Mouse (Mus musculus): Measurements from ENCODE around the gene Abhd12. TPM values are rescaled to one million over a fixed set of nuclear protein-coding genes. Genes with fewer than 3 reads are reported as not detected.
"Not testable (repeated sequence)": the region's sequence is repeated elsewhere in the genome, so short reads cannot be mapped to it uniquely, and the experiment has no call there.

The Abhd12 gene
- total RNA-seq, 2 experiments from 2014 or later: 116 to 117 TPM

DNA sequence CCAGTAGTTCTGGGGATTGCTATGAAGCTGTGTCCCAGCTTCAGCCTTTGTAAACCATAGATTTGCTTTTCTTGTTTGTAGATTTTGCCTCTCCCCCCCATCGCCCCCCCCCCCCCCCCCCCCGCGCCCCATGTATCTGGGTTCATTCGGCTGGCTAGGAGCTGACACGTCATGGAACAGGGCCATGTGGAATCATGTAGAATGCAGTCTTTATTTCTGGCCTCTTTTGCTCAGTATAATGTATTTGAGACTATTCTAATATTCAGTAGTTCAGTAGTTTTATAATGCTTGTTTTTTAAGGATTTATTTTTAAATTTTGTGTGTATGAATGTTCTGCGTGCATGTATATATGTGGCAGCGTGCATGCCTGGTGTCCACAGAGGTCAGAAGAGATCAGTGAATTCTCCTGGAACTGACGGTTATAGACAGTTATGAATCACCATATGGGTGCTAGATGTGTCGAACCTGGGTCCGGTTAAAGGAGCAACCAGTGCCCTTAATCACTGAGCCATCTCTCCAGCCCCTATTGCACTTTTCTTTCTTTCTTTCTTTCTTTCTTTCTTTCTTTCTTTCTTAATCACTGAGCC is 5.8 kb upstream of the Abhd12 start:
- no peak for DNase-seq
- intact Hi-C loops (cut with DNase I): no loop called here

DNA sequence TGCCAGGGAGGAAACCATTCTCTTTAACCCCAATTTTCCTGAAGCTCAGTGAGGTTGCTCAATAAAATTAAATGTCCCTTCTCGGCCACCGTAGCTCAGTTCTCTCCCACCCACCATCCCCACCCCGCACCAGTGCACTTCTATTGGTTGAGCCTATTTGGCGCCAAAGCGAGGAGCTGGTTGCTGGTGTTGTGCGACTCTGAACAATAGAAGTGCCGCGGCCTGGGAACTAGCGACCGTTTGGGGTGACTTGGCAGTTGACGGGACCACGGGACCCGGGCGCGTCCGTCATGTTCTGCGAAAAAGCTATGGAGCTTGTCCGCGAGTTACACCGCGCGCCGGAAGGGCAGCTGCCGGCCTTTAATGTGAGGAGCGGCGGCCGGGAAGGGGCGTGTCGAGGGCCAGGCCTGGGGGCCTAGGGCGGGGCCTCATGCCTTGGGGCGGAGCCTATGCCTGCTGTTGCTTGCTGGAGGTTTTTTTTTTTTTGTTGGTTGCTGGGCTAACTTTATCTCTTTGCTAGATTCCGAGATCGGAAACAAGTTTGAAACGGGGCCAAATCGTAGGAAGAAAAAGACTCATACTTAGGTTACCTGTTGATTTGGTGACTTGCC is 5.0 kb upstream of the Abhd12 start:
- DNase-seq: peak; percentile 92
- intact Hi-C loops (cut with DNase I): loop anchor here (10.0 kb wide), 1 partner anchor 235 kb away; no protein-coding TSS in a partner anchor

DNA sequence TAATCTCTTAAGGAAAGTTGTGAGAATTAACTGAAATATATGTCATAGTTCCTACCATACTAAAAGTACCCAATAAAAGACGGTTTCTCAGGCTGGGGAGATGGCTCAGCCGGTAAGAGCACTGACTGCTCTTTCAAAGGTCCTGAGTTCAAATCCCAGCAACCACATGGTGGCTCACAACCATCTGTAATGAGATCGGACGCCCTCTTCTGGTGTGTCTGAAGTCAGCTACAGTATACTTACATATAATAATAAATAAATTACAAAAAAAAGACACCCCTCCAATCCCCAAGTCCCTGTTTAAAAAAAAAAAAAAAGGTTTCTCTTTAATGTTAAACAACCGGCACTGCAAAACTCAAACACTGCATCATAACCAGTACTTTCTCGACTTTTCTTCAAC is 4.3 kb upstream of the Abhd12 start:
- DNase-seq: not testable (repeated sequence)
- intact Hi-C loops (cut with DNase I): loop anchor here (10.0 kb wide), 1 partner anchor 234 kb away; no protein-coding TSS in a partner anchor

DNA sequence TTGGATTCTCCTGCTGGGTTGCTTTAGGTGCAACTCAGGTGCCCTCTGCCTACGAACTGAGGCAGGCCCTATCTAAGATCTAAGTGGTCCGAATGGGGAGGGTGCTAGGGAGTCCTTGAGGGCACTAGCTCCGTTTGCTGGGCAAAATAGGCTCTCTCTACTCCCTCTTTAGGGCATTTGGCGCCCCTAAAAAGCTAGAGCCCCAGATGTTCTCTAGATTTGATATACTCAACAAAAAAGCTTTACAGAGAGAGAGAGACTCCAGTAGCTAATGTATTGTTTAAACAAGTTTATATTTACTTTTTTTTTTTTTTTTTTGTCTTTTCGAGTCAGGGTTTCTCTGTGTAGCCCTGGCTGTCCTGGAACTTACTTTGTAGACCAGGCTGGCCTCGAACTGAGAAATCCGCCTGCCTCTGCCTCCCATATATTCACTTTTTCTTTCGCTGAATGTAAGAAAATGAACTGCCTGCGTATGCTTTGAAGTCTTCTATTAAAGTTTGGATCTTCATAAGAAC is 452 bp upstream of the Abhd12 start, which contains the start of gene Gins1:
Gins1 (plus strand) TSS at position 465 of the 515 bp plus-strand sequence.
- intact Hi-C loops (cut with DNase I): loop anchor here (10.0 kb wide), 1 partner anchor 230 kb away; no protein-coding TSS in a partner anchor
- DNase-seq: no peak

DNA sequence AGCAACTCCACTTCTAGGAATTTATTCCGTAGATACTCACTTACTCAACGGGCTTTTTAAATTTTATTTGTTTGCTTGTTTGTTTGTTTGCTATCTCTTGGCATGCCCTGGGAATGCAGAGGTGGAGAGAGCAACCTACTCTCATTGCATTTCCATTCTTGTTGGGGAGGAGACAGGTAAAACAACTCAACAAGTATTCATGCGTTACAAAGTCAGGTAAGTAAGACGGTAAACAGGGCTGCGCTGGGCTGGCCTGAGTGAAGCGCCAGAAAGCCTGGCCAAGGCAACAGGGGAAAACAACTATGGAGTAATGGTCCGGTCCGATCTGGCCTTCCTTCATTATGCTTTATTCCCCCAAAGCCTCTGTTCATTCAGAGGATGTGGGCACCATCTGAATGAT is 2.2 kb downstream of the Abhd12 start:
- intact Hi-C loops (cut with DNase I): loop anchor here (10.0 kb wide), 1 partner anchor 228 kb away; no protein-coding TSS in a partner anchor
- no peak for DNase-seq

DNA sequence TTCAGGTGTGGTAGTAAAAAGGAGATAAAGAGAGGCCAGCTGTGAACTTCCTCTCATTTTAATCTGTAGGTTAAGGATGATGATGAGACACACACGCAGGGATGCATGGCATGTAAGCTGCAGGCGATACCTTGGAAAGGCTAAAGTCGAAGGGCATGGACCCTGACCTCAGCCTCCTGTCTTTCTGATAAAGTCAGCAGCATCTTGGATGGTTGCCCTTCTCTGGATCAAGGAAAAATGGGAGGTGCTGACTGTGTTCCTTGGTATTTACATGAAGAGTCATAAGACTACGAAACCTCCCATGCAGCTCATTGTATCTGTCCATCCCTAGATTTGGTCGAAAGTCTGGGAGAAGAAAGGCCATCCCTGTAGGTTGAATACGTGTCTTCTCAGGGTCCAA is 4.2 kb downstream of the Abhd12 start:
- no peak for DNase-seq
- intact Hi-C loops (cut with DNase I): loop anchor here (10.0 kb wide), 1 partner anchor 226 kb away; no protein-coding TSS in a partner anchor

DNA sequence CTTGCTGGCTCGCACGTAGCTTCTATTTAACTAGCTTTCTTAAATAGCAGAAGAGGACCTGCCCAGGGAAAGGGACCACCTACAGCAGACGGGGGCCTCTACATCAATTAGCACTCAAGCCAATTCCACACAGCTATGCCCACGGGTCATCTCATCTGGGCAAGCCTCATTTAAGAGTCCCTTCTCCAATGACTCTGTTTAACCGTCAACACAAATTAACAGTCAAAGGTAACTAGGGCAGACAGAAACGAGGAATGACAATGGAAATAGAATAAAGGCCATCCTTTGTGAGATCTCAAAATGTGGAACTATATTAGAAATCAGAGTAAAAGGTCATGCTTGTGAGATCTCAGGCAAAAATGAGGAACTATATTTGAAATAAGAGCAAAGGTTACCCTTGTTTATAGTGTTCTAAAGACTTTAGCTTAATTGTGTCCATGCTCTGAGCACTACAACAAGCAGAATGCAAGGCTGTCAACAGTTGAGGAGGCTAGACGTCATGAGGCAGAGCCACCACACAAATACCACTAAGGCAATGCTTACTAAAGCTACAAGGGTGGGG is 8.8 kb downstream of the Abhd12 start:
- intact Hi-C loops (cut with DNase I): no loop called here
- no peak for DNase-seq

DNA sequence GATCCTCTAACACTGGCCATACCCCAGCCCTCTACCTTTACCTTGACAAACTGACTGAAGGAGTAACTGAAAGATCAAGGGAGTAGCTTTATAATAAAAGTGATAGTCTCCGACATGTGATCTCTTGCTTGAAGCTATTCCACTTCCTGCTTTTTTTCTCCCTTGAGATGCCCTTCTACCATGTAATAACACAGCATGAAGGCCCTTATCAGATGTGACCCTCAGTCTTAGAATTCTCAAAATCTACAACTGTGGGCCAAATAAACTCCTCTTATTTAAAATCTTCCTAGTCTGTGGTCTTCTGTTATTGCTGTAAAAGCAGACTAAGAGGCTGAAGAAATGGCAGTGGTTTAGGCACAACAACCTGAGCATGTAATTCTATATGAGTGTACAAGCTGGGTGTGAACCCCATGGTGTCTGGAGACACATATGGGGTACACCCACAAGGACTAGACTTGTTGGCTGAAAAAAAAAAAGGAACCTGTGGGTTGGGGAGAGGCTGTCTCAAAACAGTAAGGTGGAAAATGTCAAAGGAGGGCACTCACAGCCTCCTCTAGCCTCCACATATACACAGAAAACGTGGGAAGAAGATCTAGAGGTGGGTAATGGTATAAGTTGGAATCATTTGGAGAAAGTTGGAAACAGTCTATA is 9.8 kb downstream of the Abhd12 start:
- DNase-seq: no peak
- intact Hi-C loops (cut with DNase I): no loop called here

DNA sequence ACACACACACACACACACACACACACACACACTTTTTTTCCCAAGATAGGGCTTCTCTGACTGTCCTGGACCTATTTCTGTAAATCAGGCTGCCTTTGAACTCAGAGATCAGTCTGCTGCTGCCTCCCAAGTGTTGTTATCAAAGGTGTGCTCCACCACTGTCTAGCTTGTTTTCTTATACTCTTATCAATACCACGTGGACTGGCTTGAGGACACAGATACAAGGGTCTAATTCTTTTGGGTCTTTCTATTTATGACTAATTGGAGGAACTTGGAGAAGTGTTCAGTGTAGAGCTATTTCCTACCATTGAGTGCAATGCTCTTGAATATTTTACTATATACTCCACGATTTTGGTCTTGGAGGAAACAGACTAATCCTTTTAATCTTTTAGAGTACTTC is 17.2 kb downstream of the Abhd12 start:
- intact Hi-C loops (cut with DNase I): no loop called here
- no peak for DNase-seq

DNA sequence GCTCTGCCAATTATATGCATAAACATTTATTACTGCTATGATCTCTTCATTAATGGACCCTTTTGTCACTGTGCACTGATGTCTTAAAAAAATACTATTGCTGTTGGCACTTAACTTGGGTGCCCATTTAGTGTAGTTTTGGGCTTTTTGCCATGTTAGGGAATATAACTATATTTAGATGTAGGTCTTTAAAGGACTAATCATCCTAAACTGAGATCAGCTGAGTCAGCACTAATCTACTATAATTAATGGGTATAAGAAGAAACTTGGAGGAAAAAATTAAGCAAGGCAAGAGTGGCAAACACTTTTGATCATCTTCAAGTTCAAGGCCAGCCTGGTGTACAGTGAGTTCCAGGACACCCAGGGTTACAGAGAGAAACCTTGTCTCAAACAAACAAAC is 18.2 kb downstream of the Abhd12 start:
- DNase-seq: no peak
- intact Hi-C loops (cut with DNase I): no loop called here

DNA sequence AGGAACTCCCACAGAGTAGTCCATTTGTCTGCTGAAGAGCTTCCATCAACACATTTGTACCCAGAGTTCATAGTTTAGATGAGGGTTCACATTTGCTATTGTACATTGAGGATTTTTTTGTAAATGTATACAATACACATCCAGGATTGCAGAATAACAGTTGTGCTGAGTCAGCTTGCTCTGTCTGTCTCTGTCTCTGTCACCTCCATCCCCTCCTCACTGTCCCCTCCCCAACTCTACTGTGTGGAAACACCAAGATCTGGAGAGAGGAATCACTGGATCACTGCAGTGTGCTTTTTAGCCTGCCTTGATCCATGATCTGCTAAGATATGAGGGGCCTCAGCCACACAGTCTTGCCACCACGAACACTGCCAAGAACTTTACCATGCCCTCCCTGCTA is 18.7 kb downstream of the Abhd12 start:
- intact Hi-C loops (cut with DNase I): no loop called here
- no peak for DNase-seq

DNA sequence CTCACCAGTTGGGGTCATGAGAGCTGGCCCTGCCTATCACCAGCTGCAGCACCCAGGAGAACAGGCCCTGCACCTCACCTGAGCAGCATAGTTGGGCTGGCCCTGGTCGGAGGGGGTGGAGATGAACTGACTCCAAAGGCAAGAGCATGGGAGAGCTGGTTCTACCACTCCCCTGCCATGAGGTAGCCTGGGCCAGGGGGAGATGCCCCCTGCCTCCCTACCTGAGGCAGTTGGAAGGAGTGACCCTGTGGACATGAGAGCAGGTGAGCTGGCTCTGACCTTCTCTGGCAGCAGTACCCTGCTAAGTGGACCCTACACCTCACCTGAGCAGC is 19.8 kb downstream of the Abhd12 start:
- no peak for DNase-seq
- intact Hi-C loops (cut with DNase I): no loop called here

DNA sequence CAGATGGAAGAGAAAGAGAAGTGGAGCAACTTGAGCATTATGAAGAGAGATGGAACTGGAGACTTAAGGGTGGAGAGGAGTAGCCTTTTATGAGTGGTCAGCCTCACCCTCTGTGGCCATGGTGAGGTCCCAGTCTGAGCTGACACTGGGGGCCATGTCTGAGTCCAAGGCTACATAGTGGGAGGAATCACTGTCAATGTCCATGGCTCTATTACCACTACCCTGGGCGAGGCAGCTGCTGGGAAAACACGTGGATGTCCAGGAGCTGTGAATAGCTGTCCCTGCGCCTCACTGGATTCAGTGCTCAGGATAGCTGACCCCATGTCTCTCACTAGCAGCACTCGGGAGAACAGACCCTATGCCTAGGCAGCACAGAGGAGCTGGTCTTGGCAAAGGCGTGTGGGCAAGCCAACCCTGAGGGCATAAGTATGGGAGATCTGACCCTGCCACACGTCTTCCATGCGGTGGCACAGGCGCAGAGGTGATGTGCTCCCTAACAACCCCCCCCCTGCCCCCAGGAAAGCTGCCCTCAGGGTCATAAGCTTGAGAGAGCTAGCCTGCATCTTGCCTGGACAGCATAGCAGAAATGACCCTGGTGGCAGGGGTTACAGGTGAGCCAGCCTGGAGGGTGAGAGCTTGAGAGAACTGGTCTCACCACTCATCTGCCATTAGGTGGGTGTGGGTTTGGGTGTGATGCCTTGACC is 20.3 kb downstream of the Abhd12 start:
- intact Hi-C loops (cut with DNase I): no loop called here
- no peak for DNase-seq

DNA sequence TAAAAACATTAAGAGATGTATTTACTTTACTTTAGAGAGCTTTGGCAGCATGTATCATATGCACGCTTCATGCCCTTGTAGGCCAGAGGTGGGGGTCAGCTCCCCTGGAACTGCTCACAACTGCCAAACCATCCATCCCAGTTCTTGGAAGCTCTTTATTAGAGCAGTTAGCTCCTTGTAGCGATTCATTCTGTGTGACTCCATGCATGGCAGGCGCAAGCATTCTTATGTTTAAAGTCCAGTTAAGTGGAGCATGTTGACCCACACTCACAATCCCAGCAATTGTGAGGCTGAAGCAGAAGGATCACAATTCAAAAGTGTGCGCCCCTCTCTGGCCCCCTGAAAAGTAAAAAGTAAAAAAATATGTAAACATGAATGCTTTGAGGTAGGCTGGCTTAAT is 27.0 kb downstream of the Abhd12 start:
- intact Hi-C loops (cut with DNase I): no loop called here

DNA sequence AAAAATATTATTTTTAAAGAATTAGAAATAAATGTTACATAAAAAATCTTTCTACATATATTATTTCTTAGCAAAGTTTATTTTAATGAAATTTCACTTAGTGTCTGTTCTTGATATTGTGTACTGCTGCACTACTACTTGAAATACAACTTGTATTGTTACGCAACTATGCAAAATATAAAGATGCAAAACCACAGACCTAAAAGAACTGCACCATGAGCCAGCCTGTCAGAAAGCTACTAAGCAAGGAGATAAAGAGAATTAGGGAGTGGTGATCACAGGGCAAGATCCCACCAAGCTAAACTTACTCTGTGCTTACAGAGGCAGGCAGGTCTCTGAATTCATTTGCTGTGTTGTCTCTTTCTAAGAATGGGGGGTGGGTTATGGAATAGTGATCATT is 29.3 kb downstream of the Abhd12 start:
- intact Hi-C loops (cut with DNase I): no loop called here
- DNase-seq: no peak

More for the DNA sequence above, 27.0 kb downstream of the Abhd12 start:
- no peak for DNase-seq

DNA sequence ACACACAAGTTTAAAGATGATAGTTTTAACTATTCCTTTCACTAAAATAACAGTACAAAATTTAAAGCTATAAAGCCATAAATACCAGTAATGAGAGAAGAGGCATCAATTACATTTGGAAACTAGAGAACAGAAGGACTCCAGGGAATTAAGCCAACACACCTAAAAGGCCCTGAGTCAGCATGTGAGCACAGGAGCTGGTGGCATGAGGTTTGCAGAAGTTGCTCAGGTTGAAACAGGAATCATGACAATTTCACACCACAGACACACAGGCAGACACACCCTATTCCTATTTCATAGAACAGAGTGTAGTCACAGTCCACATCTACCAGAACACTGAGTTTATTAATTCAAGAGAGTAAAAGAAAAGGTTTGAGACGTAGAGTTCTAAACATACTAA is 30.0 kb downstream of the Abhd12 start:
- intact Hi-C loops (cut with DNase I): no loop called here
- no peak for DNase-seq

DNA sequence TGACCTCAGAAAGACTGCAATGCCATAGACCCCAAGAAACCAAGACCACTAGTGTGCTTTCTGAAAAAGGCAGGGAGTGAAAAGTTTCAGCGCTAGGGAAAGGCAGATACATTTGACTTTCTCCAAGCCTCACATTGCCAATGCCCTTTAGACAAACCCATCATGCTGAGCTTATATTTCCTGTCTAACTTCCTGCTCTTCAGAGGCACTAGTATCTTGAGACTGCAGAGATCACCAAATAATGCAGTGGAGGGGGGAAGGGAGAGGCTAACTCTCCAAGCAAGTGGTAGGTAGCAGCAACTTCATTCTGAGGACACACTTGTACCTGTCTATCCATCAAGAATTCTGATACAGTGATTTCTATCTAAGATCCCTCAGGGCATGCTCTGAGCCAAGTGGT is 35.1 kb downstream of the Abhd12 start:
- DNase-seq: no peak
- intact Hi-C loops (cut with DNase I): no loop called here

DNA sequence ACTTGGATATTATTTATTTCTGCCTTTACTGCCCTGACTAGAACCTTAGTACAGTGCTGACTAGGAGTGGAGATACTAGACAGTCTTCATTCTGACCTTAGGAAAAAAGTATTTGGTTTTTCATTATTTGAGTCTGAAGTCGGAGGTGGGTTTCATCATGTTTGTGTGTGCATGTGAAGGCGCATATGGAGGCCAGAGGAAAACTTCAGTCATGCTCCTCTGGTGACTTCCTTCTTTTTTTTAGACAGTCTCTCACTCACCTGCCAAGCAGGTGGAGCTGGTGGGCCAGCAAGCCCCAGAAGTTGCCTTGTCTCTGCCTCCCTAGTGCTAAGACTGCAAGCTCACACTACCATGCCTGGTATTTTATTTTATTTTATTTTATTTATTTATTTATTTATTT is 37.5 kb downstream of the Abhd12 start:
- intact Hi-C loops (cut with DNase I): no loop called here
- no peak for DNase-seq

DNA sequence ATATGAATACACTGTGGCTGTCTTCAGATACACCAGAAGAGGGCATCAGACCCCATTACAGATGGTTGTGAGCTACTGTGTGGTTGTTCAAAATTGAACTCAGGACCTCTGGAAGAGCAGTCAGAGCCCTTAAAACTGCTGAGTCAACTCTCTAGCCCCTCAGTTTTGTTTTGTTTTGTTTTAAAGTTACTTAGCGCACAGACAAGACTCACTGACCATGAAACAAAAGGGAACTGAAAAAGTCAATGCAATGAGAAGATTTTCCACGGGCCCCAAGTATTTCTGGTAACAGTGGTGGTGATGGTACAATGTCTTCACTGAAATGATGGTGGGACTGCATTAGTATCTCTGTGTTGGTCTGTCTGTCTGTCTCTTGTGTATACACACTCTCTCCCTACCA is 43.4 kb downstream of the Abhd12 start:
- DNase-seq: no peak
- intact Hi-C loops (cut with DNase I): no loop called here

DNA sequence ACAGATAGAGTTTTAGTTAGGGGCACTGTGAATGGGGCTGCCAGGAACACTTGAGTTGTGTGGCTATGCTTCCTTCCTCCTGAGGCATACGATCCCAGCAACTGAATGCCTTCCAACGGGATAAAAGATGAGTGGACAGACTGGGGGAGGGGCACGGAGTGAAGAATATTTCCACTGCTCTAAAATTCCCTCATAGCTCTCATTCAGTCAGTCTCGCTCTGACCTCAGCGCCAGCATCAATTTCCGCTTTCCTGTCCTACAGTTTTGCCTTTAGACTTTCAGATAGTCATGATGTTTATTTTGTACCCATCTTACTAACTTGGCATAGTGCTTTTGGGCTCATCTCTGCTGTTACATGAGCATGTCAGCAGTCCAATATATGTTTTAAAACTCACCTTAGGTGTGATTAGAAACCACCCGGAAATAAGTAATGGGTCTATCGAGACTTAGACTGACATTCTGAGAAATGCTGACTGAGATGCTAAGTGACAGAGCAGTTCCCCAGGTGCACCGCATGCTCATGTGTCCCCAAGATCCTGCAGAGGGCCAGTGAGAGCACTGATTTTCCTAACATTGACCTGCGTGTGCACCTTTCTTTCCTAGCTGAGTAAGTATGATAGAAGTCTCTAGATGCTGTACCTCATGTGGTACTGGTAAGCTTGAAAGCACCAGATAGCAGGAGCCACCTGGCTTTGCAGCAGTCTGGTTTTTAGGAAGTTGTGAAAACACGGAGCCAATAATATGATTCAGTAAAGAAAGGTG is 44.7 kb downstream of the Abhd12 start:
- DNase-seq: no peak
- intact Hi-C loops (cut with DNase I): no loop called here
